Mouse (Mus musculus) liver, adult 10 weeks (tissue): ENCODE data around the gene Rhou. TPM values are rescaled to one million over a fixed set of nuclear protein-coding genes. Genes with fewer than 3 reads are reported as not detected.

Source experiments
- polyA plus RNA-seq: library from polyadenylated mRNA; stranded (reverse); fragments of 350-450 nt; fragmentation: Illumina TruSeq; extraction: RNeasy Lipid Tissue Mini Kit (QIAGEN cat#74804); gene quantifications from one replicate; pipeline ENCODE4 v1.2.3, GENCODE M21; 2014; ENCODE audit warnings: low read depth, low replicate concordance

The Rhou gene
- 31.8 TPM for polyA plus RNA-seq

DNA sequence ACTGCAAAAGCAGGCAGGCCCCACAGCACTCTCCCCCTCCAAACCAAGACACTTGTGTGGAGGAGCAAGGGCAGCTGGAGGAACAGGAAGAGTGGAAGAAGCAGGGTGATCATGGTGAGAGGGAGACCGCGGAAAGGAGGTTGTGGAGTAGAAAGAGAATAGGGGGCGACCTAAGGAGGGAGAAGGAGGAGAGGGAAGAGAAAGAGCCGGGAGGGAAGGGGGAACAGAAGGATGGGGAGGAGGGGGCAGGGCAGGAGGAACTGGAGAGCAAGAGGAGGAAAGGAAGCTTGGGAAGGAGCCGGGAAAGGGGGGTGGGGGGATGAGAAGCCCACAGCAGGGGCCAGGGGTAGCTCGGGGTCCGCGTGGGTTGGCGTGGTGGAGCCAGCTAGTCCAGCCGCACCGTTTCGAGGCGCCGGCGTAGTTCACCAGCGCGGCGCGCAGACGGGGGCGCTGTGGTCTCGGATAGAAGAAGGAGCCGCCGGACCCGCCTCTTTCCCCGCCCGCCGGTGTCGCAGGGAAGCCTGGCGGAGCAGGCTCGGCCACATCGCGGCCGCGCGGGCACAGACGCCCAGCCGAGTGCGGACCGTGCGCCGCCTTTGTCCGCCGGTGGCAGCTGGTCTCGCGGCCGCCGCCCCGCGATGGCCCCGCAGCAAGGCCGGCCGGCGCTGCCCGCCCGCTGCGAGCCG is at the start of gene Rhou:
TSS of gene Rhou (plus strand) at position 622 of the 686 bp plus-strand sequence.

Other genes with a start within 250 kb of the Rhou start
- gene Mc1r, start 246.8 kb upstream of the Rhou start, polyA plus RNA-seq, result not detected
- gene Tubb3, start 242.5 kb upstream of the Rhou start, polyA plus RNA-seq, result not detected
- gene Def8, start 230.4 kb upstream of the Rhou start, polyA plus RNA-seq, result 5.8 TPM
- 8.9 TPM for gene Afg3l1, start 176.0 kb upstream of the Rhou start, polyA plus RNA-seq
- not detected for gene Dbndd1, start 138.5 kb upstream of the Rhou start, polyA plus RNA-seq
- 0.37 TPM for gene Gas8, start 135.1 kb upstream of the Rhou start, polyA plus RNA-seq
- gene Rab4a, start 152.1 kb downstream of the Rhou start, polyA plus RNA-seq, result 9.1 TPM
- not detected for gene Ccsap, start 206.3 kb downstream of the Rhou start, polyA plus RNA-seq
- gene Acta1, start 240.8 kb downstream of the Rhou start, polyA plus RNA-seq, result not detected